Comparison of ENCODE assay signal across 8 mouse cellular contexts in genomic region chr10:91181461-91182288, GRCm38 (mm10). TPM values are rescaled to one million over a fixed set of nuclear protein-coding genes. Genes with fewer than 3 reads are reported as not detected.
DNase-seq lines count a peak whose midpoint lies in the region; ATAC-seq and TF ChIP-seq lines count a peak whose summit lies in the region.

No protein-coding gene starts in this region.

- DNase-seq in gastrocnemius, postnatal 10 days = peak; percentile 100
- DNase-seq in induced T-regulatory cell, adult 2 months (ENCODE audit: low read depth) = peak; percentile 99
- peak; percentile 91 to 97 for DNase-seq in left cerebral cortex, adult 9 months (ENCODE audit: low spot score in 2 of 2)
- peak; percentile 100 for DNase-seq in right cerebral cortex, postnatal 14 days
- DNase-seq in urinary bladder, postnatal 36 days (ENCODE audit: low spot score in 2 of 2) = peak; percentile 98 to 99

- ATAC-seq in activated CD4-positive, CD25-positive, alpha-beta regulatory T cell, adult 4 months = peak; percentile 80
- peak; percentile 81 for ATAC-seq in megakaryocyte progenitor cell, adult 5-6 weeks (replicated peaks; ENCODE audit: poor library complexity)

- H3K4me1 ChIP-seq in cortical plate, adult 2 months (ENCODE audit: control insufficient read depth, insufficient read depth, low read length) = no peaks in the 10 kb centered on the region

- TF ChIP-seq POLR2A in cortical plate, adult 2 months (IDR thresholded peaks at IDR 0.05; ENCODE audit: extremely low read depth, insufficient read depth, low read length) = peak; percentile 56; the same call in 1 of the 2 replicates

- no peak for TF ChIP-seq CTCF in cortical plate, adult 2 months (IDR thresholded peaks at IDR 0.05; ENCODE audit: extremely low read depth, insufficient read depth, low read length)

- peak overlapping the region; percentile 85 for H3K27ac ChIP-seq in cortical plate, adult 2 months (ENCODE audit: insufficient read depth, low read length)

- H3K4me3 ChIP-seq in cortical plate, adult 2 months (ENCODE audit: insufficient read depth, low read length) = peak overlapping the region; percentile 58

RNA-seq across cellular contexts. Expression of gene Tmpo, which starts 0.6 kb away (rescaled TPM):
- polyA plus RNA-seq in activated CD4-positive, CD25-positive, alpha-beta regulatory T cell, adult 4 months (2017; shearing (Covaris generic)) = 10 to 100 TPM; 51.5 to 69.5 TPM
- 32.5 and 32.8 TPM in 2 replicates for polyA plus RNA-seq in cortical plate, adult 2 months (2012; rRNA removed)
- 100 to 1,000 TPM in 1 of 2 experiments, 10 to 100 TPM in 1; 84.2 to 106 TPM for total RNA-seq in gastrocnemius, postnatal 10 days (2021)
- total RNA-seq in megakaryocyte progenitor cell, adult 5-6 weeks (2015) = 266 and 302 TPM in 2 replicates
- total RNA-seq in megakaryocyte progenitor cell, adult 5-6 weeks (2017) = 461 and 467 TPM in 2 replicates

RNA-seq across cellular contexts. Expression of gene Slc25a3, which starts 57.8 kb away (rescaled TPM):
- polyA plus RNA-seq in activated CD4-positive, CD25-positive, alpha-beta regulatory T cell, adult 4 months (2017; shearing (Covaris generic)) = 100 to 1,000 TPM; 268 TPM
- 598 and 611 TPM in 2 replicates for polyA plus RNA-seq in cortical plate, adult 2 months (2012; rRNA removed)
- total RNA-seq in gastrocnemius, postnatal 10 days (2021) = 100 to 1,000 TPM; 776 to 917 TPM
- total RNA-seq in megakaryocyte progenitor cell, adult 5-6 weeks (2015) = 664 and 680 TPM in 2 replicates
- total RNA-seq in megakaryocyte progenitor cell, adult 5-6 weeks (2017) = 231 and 244 TPM in 2 replicates

Comparison
In these comparisons a context has a peak if more than half of its experiments do, and no peak if none do; other contexts are left out.
1. Peak in every context shown above with its lines: DNase-seq, ATAC-seq, H3K4me3 ChIP-seq and H3K27ac ChIP-seq.